Mouse (Mus musculus) lung, postnatal 0 days (tissue): ENCODE measurements around the gene Tmem79.
"Not testable (repeated sequence)": the region's sequence is repeated elsewhere in the genome, so short reads cannot be mapped to it uniquely, and the experiment has no call there.

Source experiments
- CTCF ChIP-seq: IDR thresholded peaks from 2 replicates; pipeline ENCODE4 v1.5.1; 2016; ENCODE audit warnings: antibody characterized with exemption, mild to moderate bottlenecking
- EP300 ChIP-seq: IDR thresholded peaks from 2 replicates; pipeline ENCODE4 v1.6.1; 2016; ENCODE audit warnings: antibody characterized with exemption, mild to moderate bottlenecking, control low read depth

DNA sequence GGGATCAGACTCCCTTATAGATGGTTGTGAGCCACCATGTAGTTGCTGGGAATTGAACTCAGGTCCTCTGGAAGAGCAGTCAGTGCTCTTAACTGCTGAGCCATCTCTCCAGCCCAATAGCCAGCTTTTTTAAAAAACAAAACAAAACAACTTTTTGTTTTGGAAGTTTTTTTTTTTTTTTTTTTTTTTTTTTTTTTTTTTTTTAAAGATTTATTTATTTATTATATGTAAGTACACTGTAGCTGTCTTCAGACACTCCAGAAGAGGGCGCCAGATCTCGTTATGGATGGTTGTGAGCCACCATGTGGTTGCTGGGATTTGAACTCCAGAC lies 50.4 kb downstream of the Tmem79 start:
- TF ChIP-seq CTCF, EP300: not testable (repeated sequence)
